Mouse (Mus musculus): Measurements from ENCODE around the gene Sept11. TPM values are rescaled to one million over a fixed set of nuclear protein-coding genes. Genes with fewer than 3 reads are reported as not detected.

Gene Sept11
- total RNA-seq, 2 experiments from 2014 or later = 26.9 to 27.3 TPM

- DNase-seq = peak; percentile 53 to 74
Measured at GRCm38 (mm10) chr5:93093638-93094527, 646 bp downstream of the Sept11 start.

DNA sequence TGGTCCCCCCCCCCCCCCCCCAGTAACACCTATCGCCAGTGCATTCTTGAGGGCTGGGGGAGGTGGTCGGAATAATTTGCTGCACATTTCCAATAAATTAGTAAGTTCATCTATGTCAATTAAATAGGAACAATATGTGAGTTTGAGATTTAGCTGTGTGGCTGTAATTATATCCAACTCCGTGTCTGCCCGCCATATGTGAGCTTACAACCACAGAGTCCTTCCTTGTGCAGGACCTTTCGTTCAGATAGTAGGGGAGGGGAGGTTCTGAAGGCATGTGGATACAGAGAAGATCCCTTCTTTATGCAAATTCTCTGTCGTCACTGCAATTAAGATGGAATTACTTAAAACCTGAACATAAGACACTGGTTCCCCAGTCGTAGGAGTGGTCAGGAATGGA lies 2.1 kb downstream of the Sept11 start:
- no peak for DNase-seq

DNA sequence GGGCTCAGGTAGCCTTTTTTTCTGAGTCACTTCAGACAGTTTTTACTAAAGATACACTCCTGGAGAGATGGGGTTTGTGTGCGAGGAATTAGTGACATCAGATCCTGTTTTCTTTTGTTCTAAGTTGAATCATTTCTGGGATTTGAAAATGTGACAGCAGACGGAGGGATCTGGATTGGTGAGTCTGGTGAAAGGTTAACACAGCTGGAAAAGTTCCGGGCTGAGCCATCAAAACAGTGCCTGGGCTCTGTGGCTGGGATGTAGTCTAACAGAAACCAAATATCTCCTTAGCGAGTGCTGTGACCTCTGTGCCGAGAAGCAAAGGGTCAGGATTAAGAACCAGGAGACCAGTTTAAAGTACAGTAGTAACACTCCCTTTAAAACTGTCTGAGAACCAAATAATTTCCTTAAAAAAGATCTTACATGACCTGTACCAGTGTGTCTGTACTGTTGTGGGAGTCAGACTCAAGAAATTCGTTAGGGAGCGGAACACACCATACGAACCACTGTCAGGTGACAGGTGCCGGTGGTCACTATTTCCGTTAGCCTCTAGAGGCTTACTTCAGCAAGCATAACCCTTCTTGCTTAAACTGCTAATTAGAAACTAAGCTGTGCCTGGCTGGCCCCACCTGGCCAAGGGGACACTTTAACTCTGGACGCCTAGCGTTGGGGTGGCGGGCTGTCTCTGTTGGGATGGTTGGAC lies 4.1 kb downstream of the Sept11 start:
- DNase-seq = peak in 1 of 2 experiments; percentile 32

DNA sequence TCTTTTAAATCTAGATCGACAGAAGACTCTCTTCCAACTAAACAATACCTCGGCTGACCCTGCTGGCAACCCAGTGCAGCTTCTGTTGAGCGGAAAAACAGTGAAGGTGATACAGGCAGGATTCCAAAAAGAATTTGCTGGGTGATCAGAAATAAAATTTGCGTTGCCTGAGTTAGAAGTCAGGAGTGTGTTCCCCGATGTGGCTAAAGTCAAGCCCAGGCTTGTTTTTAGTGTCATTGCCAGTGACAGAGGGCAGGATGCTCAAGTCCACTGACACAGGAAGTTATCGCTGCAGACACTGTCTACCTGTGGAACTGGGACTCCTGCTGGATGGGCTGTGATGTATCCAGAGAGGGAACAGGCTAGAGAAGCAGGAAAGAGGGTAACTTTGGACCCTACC lies 5.0 kb downstream of the Sept11 start:
- no peak for DNase-seq

GRCm38 (mm10) chr5:93098811-93099210 lies 5.6 kb downstream of the Sept11 start:
- peak in 1 of 2 experiments; percentile 42 for DNase-seq

- DNase-seq = peak; percentile 51 to 52
Measured at GRCm38 (mm10) chr5:93100906-93101305, 7.7 kb downstream of the Sept11 start.

GRCm38 (mm10) chr5:93101371-93101791 lies 8.1 kb downstream of the Sept11 start:
- DNase-seq = peak; percentile 63 to 83

DNA sequence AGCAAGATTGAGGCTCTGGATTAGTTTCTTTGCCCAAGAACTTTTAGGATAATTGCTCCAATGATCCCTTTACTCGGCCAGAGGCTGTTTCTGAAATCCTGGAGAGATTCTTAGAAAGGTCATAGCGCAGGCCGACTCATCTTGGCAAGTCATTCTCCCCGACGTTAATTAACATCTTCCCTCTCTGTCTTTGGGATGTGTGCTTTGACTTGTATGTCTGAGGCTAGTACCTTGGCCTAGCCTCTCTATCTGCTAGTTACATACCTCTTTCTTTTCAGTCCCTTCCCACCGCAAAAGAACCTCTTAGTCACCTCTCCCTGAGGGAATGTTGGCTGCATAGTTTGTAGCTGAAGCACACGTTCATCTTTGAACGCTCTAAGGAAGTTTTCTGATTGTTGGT lies 10.4 kb downstream of the Sept11 start:
- DNase-seq = no peak

DNA sequence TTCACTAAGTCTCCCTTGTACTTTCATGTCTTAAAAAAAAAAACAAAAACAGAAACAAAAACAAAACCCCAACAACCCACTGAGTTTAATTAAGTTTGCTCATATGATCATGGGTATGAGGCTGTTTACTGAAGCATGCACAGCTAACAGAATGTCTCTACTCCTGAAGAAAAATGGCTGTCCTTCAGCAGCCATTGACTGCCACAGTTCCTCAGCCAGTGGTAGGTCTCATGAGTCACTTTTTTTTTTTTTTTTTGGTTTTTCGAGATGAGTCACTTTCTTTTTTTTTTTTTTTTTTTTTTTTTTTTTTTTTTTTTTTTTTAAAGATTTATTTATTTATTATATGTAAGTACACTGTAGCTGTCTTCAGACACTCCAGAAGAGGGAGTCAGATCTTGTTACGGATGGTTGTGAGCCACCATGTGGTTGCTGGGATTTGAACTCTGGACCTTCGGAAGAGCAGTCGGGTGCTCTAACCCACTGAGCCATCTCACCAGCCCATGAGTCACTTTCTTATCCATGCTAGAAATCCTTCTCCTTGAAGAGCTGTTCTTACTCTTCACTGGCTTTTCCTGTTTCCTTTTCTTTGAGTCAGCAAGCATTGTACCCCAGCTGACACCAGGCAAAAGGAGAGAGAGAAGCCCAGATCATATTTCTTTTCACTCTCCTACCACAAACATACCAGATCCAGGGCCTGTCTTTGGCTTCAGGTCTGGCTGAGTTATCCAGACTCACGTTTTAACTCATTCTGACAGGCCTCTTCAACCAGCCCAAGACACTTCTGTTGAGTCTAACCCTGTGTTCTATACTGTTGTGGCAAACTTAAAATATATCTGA lies 12.0 kb downstream of the Sept11 start:
- no peak for DNase-seq

GRCm38 (mm10) chr5:93106048-93106447 lies 12.8 kb downstream of the Sept11 start:
- DNase-seq = no peak

- DNase-seq = no peak
Measured at GRCm38 (mm10) chr5:93108703-93109102, 15.5 kb downstream of the Sept11 start.

DNA sequence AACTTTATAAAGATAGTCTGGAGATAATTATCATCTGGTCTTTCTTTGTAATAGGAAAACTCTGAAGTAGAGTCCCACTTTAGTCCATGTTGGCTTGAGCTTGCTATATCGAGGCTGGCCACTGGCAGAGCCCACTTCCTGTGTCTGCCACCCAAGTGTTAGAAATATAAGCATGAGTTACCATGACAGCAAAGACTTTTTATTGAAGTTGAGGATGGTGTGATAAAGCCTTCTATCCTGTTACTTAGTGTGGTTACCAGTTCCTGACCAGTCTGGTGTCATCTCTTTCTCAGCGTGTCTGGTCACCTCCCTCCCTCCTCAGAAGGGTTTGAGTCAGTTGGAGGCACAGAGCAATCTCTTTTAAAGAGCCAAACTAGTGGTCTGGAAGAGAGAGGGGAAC lies 16.3 kb downstream of the Sept11 start:
- no peak for DNase-seq

- DNase-seq = no peak
Measured at GRCm38 (mm10) chr5:93112290-93112689, 19.1 kb downstream of the Sept11 start.

DNA sequence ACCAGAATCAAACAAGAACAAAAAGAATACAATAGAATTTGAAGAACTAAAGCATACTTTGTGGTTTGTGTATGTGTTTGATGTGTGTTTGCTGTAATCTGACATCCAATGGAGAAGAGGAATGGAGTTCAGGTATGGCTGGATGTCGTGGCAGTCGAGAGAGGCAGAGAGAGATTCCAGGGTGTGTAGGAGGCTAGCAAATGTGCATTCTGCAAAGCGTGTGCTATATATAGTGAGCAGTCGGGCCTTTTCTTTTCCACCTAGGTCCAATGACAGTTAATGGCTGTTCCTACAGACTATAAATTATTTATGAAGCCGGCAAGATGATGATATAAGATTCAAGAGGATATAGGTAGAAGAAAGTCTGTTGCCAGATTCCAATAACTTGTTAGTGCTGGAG lies 20.3 kb downstream of the Sept11 start:
- DNase-seq = no peak

DNA sequence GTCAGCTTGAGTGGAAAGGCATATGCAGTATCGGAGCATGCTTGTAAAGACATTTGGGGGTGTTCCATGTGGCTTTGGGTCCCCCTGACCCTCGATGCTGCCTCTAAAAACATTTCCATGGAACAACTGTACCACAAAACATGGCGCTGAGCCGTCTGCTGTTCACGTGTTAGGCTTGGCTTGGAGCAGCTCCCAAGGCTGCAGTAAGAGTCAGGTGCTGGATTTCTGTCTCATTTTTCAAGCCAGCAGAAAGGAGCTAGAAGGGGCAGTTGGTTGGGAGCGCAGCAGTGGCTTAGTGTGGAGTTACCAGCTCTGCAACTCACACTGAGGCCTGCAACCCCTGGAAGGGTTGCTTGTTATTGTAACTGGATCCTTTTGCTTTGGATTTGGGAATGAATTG lies 21.3 kb downstream of the Sept11 start:
- DNase-seq = no peak

DNA sequence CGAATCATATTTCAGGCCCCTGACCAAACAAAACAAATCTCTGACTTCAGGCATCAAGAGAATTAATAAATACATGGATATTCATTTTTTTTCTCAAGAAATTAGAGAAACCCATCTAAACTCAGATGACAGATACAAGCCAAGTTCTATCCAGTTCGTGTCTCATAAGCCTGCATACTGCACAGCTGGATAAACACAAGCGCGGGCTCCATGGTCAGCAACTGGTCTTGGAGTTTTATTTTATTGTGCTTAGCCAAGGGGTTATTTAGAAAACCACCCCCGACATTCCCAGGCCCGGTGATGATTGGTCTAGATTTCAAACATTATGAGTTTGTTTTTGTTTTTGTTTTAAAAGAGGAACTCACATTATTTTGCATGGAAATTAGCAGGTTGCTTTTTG lies 21.8 kb downstream of the Sept11 start:
- no peak for DNase-seq

DNA sequence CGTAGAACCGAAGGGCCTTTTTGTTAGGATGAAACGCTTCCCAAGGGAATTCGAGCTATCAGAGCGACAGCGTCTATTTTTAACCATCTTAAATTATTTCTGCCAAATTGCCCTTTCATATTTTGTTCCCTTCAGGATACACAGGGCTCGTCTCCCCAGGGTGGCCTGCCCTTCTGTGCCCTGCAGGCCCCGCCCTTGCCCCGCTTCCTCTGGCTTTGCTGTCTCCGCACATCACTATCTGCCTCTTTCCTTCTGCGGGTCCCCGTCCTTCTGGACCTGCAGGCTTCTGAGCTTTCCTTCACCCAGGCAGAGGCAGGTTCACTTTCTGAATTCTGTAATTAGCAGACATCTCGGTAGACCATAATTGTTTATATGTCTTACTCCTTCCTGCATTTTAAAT lies 22.6 kb downstream of the Sept11 start:
- no peak for DNase-seq

DNA sequence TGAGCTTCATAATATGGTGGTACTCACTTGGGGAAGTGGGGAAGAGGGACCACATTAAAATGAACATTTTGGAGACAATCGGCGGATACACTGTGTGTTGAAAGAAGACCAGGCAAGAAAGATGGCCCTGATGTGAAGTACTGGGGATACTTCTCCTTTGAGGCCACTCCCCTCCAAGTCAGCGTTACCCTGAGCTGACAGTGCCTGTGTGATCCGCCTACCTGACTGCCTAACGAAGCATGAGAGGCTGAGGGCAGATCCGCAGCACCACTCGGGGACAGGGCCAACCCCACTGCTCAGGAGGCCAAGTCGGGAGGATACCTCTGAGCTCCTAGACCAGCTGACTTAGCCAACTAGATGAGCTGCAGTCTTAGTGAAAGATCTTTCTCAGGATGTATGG lies 24.4 kb downstream of the Sept11 start:
- DNase-seq = no peak

DNA sequence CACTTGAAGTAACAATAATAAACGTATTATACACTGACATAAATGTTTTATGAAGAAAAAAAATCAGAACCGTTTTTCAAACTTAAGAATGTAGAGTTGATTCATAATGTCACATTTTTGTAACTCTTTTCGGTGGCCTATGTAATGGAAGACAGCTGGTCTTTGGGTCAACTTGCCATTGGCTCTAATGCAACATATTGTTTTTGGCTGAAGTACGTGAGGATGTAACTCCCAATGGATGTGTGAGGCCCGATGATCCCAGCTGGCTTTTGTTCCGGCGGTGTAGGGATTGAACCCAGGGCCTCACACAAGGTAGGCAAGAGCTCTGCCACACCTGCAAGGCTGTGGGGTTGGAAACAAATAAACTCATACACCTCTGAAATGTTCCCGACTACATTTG lies 28.4 kb downstream of the Sept11 start:
- no peak for DNase-seq

- peak in 1 of 2 experiments; percentile 31 for DNase-seq
Measured at GRCm38 (mm10) chr5:93124031-93124826, 31.0 kb downstream of the Sept11 start.

DNA sequence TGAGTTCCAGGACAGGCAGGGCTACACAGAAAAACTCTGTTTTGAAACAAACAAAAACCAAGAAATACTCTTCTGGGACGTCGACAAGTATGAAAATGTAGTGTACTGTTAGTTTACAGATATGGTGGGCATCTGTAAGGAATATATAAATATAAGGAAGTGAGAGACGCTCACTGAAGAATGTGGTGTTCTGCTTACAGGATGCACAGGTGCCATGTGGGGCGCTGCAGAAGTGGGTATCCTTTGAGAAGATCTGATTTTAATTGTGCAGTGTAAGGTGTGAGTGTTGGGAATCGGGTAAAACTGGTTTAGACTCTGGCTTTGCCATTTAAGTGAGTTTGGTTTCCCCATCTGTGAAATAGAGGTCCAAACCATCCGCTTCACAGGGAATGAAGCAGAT lies 32.1 kb downstream of the Sept11 start:
- no peak for DNase-seq
